Mouse (Mus musculus) forebrain, postnatal 0 days (tissue): ENCODE results near the gene Gucy1b2. TPM values are rescaled to one million over a fixed set of nuclear protein-coding genes. Genes with fewer than 3 reads are reported as not detected.

ENCODE experiments used
- ATAC-seq: fragments of 200-750 bp; cut with Nextera tagmentation; 2 replicates; pipeline ENCODE4 v1.8.0; 2017; ENCODE audit warnings: mild to moderate bottlenecking, moderate library complexity
- DNase-seq: peaks from one replicate; pipeline ENCODE4 v3.0.0-alpha.2; 2015
- H3K27ac ChIP-seq: fragments of 300-500 bp; sonication (generic); 2 replicates; pipeline ENCODE4 v1.5.1; 2014; ENCODE audit warnings: low read depth, mild to moderate bottlenecking, antibody characterized with exemption, low read length, moderate library complexity, mixed read lengths
- H3K27me3 ChIP-seq: fragments of 300-500 bp; sonication (generic); 2 replicates; pipeline ENCODE4 v1.6.1; 2014; ENCODE audit warnings: mild to moderate bottlenecking, low read length, mixed read lengths; ENCODE audit not compliant: insufficient read depth
- H3K36me3 ChIP-seq: fragments of 300-500 bp; sonication (generic); 2 replicates; pipeline ENCODE4 v1.6.1; 2014; ENCODE audit warnings: mild to moderate bottlenecking, moderate library complexity; ENCODE audit not compliant: insufficient read depth
- H3K4me1 ChIP-seq: fragments of 300-500 bp; sonication (generic); 2 replicates; pipeline ENCODE4 v1.6.1; 2014; ENCODE audit warnings: antibody characterized with exemption; ENCODE audit not compliant: insufficient read depth
- H3K4me2 ChIP-seq: fragments of 300-500 bp; sonication (generic); 2 replicates; pipeline ENCODE4 v1.6.1; 2014; ENCODE audit warnings: low read depth, mild to moderate bottlenecking, moderate library complexity
- H3K4me3 ChIP-seq: fragments of 300-500 bp; sonication (generic); 2 replicates; pipeline ENCODE4 v1.5.1; 2014; ENCODE audit warnings: low read depth, low read length, mixed read lengths
- H3K9ac ChIP-seq: fragments of 300-500 bp; sonication (generic); 2 replicates; pipeline ENCODE4 v1.6.1; 2014; ENCODE audit warnings: mild to moderate bottlenecking
- H3K9me3 ChIP-seq: fragments of 300-500 bp; sonication (generic); 2 replicates; pipeline ENCODE4 v1.6.1; 2016; ENCODE audit warnings: low read length
- CTCF ChIP-seq: sonication (generic); IDR thresholded peaks from 2 replicates; pipeline ENCODE4 v1.5.1; 2016; ENCODE audit warnings: antibody characterized with exemption, control low read depth, low read depth
- WGBS: fragments of 180-500 bp; shearing (Covaris S2); extraction: QIAGEN DNeasy Blood & Tissue Kit; methylation state at CpG from one replicate; pipeline ENCODE4 v1.1.7; 2014; 5-methylcytosine and 5-hydroxymethylcytosine counted together
- polyA plus RNA-seq: library from polyadenylated mRNA; unstranded; fragments of >200 nt; fragmentation: Nextera tagmentation; extraction: Ambion mirVana; gene quantifications from 2 replicates; pipeline ENCODE4 v1.2.1, GENCODE M21; 2015
- total RNA-seq: library from RNA; depleted of rRNA; stranded (reverse); fragments of >200 nt; gene quantifications from 2 replicates; pipeline ENCODE4 v1.2.3, GENCODE M21; 2014; rRNA removed

The Gucy1b2 gene
- total and polyA plus RNA-seq, 2 experiments from 2014 or later: 0.84 to 1.4 TPM

GRCm38 (mm10) chr14:62350890-62351289, 105.2 kb downstream of the Gucy1b2 start:
- DNase-seq (no peak), ATAC-seq (no peak)
- H3K9ac ChIP-seq: no peak overlapping the region
- 0 out of 2 replicates have a peak, but pooled peaks cover 4% of the 10 kb centered on the region for H3K4me1 ChIP-seq
- no peak overlapping the region for H3K4me3 ChIP-seq
- H3K9me3 ChIP-seq: no peaks in the 10 kb centered on the region
- no peak overlapping the region for H3K27ac ChIP-seq
- no peak overlapping the region for H3K4me2 ChIP-seq
- H3K27me3 ChIP-seq: no peaks in the 10 kb centered on the region
- H3K36me3 ChIP-seq: no peaks in the 10 kb centered on the region
- WGBS: 90% methylated on average over 3 of the region's 3 CpGs
- no peak for TF ChIP-seq CTCF

GRCm38 (mm10) chr14:62350186-62350585, 105.9 kb downstream of the Gucy1b2 start:
- Histone ChIP-seq H3K4me2 (no peak overlapping the region), H3K36me3 (no peaks in the 10 kb centered on the region), H3K4me3 (no peak overlapping the region), H3K27me3 (no peaks in the 10 kb centered on the region), H3K4me1 (0 out of 2 replicates have a peak, but pooled peaks cover 4% of the 10 kb centered on the region), H3K27ac (no peak overlapping the region), H3K9me3 (no peaks in the 10 kb centered on the region), H3K9ac (no peak overlapping the region)
- WGBS: 71% methylated on average over 4 of the region's 4 CpGs
- ATAC-seq: no peak
- no peak for DNase-seq
- TF ChIP-seq CTCF: no peak

- no peak overlapping the region for H3K9ac ChIP-seq
- H3K27ac ChIP-seq: no peak overlapping the region
- no peaks in the 10 kb centered on the region for H3K9me3 ChIP-seq
- H3K4me2 ChIP-seq: no peak overlapping the region
- no peak overlapping the region for H3K4me3 ChIP-seq
- no peaks in the 10 kb centered on the region for H3K36me3 ChIP-seq
- H3K27me3 ChIP-seq: no peaks in the 10 kb centered on the region
- 82% methylated on average over 5 of the region's 5 CpGs for WGBS
- ATAC-seq (no peak), DNase-seq (no peak)
- 0 out of 2 replicates have a peak, but pooled peaks cover 4% of the 10 kb centered on the region for H3K4me1 ChIP-seq
- no peak for TF ChIP-seq CTCF
Observed at GRCm38 (mm10) chr14:62349786-62350185, 106.3 kb downstream of the Gucy1b2 start.

- Histone ChIP-seq H3K36me3 (no peaks in the 10 kb centered on the region), H3K4me3 (no peak overlapping the region), H3K9ac (no peak overlapping the region), H3K27ac (no peak overlapping the region), H3K27me3 (no peaks in the 10 kb centered on the region), H3K4me1 (peaks cover 4% of the 10 kb centered on the region; the same call in 1 of the 2 replicates), H3K4me2 (no peak overlapping the region; the same call in 1 of the 2 replicates), H3K9me3 (no peaks in the 10 kb centered on the region)
- 74% methylated on average over 7 of the region's 7 CpGs for WGBS
- ATAC-seq (no peak), DNase-seq (no peak)
- no peak for TF ChIP-seq CTCF
Observed at GRCm38 (mm10) chr14:62347103-62347502, 109.0 kb downstream of the Gucy1b2 start.

GRCm38 (mm10) chr14:62346570-62346969, 109.5 kb downstream of the Gucy1b2 start:
- DNase-seq (no peak), ATAC-seq (no peak)
- H3K4me3 ChIP-seq: no peak overlapping the region
- H3K27me3 ChIP-seq: no peaks in the 10 kb centered on the region
- peaks cover 7% of the 10 kb centered on the region; the same call in 1 of the 2 replicates for H3K4me1 ChIP-seq
- no peak overlapping the region for H3K27ac ChIP-seq
- TF ChIP-seq CTCF: no peak
- no peaks in the 10 kb centered on the region for H3K9me3 ChIP-seq
- no peak overlapping the region for H3K9ac ChIP-seq
- no peaks in the 10 kb centered on the region for H3K36me3 ChIP-seq
- 29% methylated on average over 11 of the region's 11 CpGs for WGBS
- no peak overlapping the region; the same call in 1 of the 2 replicates for H3K4me2 ChIP-seq

Other genes starting within 250 kb of the Gucy1b2 start
- 20.7 and 21.3 TPM in 2 replicates for gene Rnaseh2b, start 163.7 kb downstream of the Gucy1b2 start, total RNA-seq
- 40.3 and 48.7 TPM in 2 replicates for gene Rnaseh2b, start 163.7 kb downstream of the Gucy1b2 start, polyA plus RNA-seq
- gene Dleu7, start 163.2 kb downstream of the Gucy1b2 start, total RNA-seq: 29.3 and 30.1 TPM in 2 replicates
- 15.8 and 19.6 TPM in 2 replicates for gene Dleu7, start 163.2 kb downstream of the Gucy1b2 start, polyA plus RNA-seq
- gene Fam124a, start 99.4 kb upstream of the Gucy1b2 start, total RNA-seq: 41.7 and 66.4 TPM in 2 replicates
- gene Fam124a, start 99.4 kb upstream of the Gucy1b2 start, polyA plus RNA-seq: 39.6 and 52.3 TPM in 2 replicates
- not detected in 2 replicates for gene Gm4131, start 110.6 kb upstream of the Gucy1b2 start, total RNA-seq
- 0.22 TPM in 1 of 2 replicates, not detected in the other for gene Gm4131, start 110.6 kb upstream of the Gucy1b2 start, polyA plus RNA-seq
- 0.14 TPM in 1 of 2 replicates, not detected in the other for gene Serpine3, start 207.4 kb upstream of the Gucy1b2 start, total RNA-seq
- gene Serpine3, start 207.4 kb upstream of the Gucy1b2 start, polyA plus RNA-seq: 0.15 TPM in 1 of 2 replicates, not detected in the other